Mouse (Mus musculus) lung, postnatal 0 days (tissue): Measurements from ENCODE around the gene Cyp27b1.

ENCODE experiments used
- CTCF ChIP-seq: IDR thresholded peaks from 2 replicates; pipeline ENCODE4 v1.5.1; 2016; ENCODE audit warnings: antibody characterized with exemption, mild to moderate bottlenecking
- EP300 ChIP-seq: IDR thresholded peaks from 2 replicates; pipeline ENCODE4 v1.6.1; 2016; ENCODE audit warnings: antibody characterized with exemption, mild to moderate bottlenecking, control low read depth

DNA sequence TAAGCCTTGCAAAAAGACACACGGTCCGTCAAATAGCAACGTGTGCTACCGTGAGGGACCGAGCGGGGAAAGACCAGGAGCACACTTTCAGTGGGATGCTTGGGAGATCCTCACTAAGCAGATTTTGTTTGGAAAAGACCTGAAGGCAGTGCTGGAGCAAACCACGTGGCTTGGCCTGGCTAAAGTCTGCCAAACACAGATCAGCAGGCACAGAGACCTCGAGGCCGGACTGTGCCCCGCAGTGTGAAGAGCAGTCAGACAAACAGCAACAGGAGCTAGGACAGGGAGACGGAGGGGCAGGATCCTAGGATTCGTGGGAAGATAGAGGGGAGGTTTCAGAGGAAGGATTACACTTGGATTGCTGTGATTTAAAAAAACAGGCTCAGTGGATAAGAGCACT lies 11.8 kb upstream of the Cyp27b1 start:
- TF ChIP-seq EP300 (no peak), CTCF (no peak)
